Mouse (Mus musculus) midbrain, embryonic 14.5 days (tissue): ENCODE data around the gene Rrm2. TPM values are rescaled to one million over a fixed set of nuclear protein-coding genes. Genes with fewer than 3 reads are reported as not detected.
A peak's percentile ranks its signal among the peaks of the same experiment; 100 is the strongest.

Source experiments
- ATAC-seq: fragments of 200-750 bp; cut with Nextera tagmentation; 2 replicates; pipeline ENCODE4 v1.8.0; 2017; ENCODE audit warnings: moderate number of reproducible peaks, moderate library complexity; ENCODE audit not compliant: low FRiP score, low TSS enrichment
- DNase-seq: peaks from one replicate; pipeline ENCODE4 v3.0.0-alpha.2; 2015
- H3K27ac ChIP-seq: fragments of 300-500 bp; sonication (generic); replicated peaks from 2 replicates; pipeline ENCODE4 v1.5.1; 2014; ENCODE audit warnings: mild to moderate bottlenecking, low read depth, low read length, moderate library complexity
- H3K27me3 ChIP-seq: fragments of 300-500 bp; sonication (generic); 2 replicates; pipeline ENCODE4 v1.6.1; 2014; ENCODE audit warnings: low read length, control low read depth, mixed read lengths; ENCODE audit not compliant: control insufficient read depth, insufficient read depth
- H3K36me3 ChIP-seq: fragments of 300-500 bp; sonication (generic); 2 replicates; pipeline ENCODE4 v1.6.1; 2014; ENCODE audit warnings: low read length, control low read depth; ENCODE audit not compliant: control insufficient read depth, insufficient read depth
- H3K4me1 ChIP-seq: fragments of 300-500 bp; sonication (generic); 2 replicates; pipeline ENCODE4 v1.6.1; 2014; ENCODE audit warnings: mild to moderate bottlenecking, antibody characterized with exemption, low read length, control low read depth; ENCODE audit not compliant: control insufficient read depth, insufficient read depth
- H3K4me2 ChIP-seq: fragments of 300-500 bp; sonication (generic); 2 replicates; pipeline ENCODE4 v1.6.1; 2014; ENCODE audit warnings: mild to moderate bottlenecking, low read length, moderate library complexity
- H3K4me3 ChIP-seq: fragments of 300-500 bp; sonication (generic); replicated peaks from 2 replicates; pipeline ENCODE4 v1.5.1; 2014; ENCODE audit warnings: low read depth, low read length
- H3K9ac ChIP-seq: fragments of 300-500 bp; sonication (generic); replicated peaks from 2 replicates; pipeline ENCODE4 v1.6.1; 2014; ENCODE audit warnings: mild to moderate bottlenecking, low read length, moderate library complexity
- H3K9me3 ChIP-seq: fragments of 300-500 bp; sonication (generic); 2 replicates; pipeline ENCODE4 v1.6.1; 2016; ENCODE audit warnings: low read length, control low read depth, mixed read lengths; ENCODE audit not compliant: control insufficient read depth
- WGBS: fragments of 180-500 bp; shearing (Covaris S2); extraction: QIAGEN DNeasy Blood & Tissue Kit; methylation state at CpG from one replicate; pipeline ENCODE4 v1.1.7; 2014; 5-methylcytosine and 5-hydroxymethylcytosine counted together
- polyA plus RNA-seq: library from polyadenylated mRNA; unstranded; fragments of >200 nt; fragmentation: Nextera tagmentation; extraction: Ambion mirVana; gene quantifications from 2 replicates; pipeline ENCODE4 v1.2.1, GENCODE M21; 2014

Gene Rrm2
- polyA plus RNA-seq, 1 experiment from 2014 or later, result 62.6 TPM

DNA sequence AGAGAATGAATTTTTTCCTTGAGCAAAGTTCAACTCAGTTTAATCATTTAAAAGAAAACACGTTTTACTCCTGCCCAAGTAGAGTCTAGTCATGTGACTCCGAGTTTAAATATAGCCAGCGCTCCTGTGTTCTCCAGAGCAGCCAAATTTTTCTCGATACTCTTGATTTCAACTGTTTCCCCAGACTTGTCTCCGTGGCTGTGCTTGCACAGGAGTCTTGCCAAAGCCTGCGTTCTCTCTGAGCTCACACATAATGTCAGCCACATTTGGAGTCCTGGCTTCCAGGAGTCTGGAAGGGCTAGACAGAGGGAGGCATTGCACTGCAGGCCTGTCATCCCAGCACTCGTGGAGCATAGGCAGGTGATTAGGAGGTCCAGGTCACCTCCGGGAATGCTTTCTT is 25.5 kb upstream of the Rrm2 start:
- Histone ChIP-seq H3K4me1 (peaks cover 12% of the 10 kb centered on the region; the same call in 1 of the 2 replicates), H3K36me3 (no peaks in the 10 kb centered on the region), H3K27me3 (peaks cover 23% of the 10 kb centered on the region), H3K9me3 (no peaks in the 10 kb centered on the region), H3K9ac (no peak overlapping the region), H3K4me3 (no peak overlapping the region), H3K4me2 (no peak overlapping the region), H3K27ac (no peak overlapping the region)
- ATAC-seq (no peak), DNase-seq (no peak)
- 55% methylated on average over 8 of the region's 8 CpGs for WGBS

DNA sequence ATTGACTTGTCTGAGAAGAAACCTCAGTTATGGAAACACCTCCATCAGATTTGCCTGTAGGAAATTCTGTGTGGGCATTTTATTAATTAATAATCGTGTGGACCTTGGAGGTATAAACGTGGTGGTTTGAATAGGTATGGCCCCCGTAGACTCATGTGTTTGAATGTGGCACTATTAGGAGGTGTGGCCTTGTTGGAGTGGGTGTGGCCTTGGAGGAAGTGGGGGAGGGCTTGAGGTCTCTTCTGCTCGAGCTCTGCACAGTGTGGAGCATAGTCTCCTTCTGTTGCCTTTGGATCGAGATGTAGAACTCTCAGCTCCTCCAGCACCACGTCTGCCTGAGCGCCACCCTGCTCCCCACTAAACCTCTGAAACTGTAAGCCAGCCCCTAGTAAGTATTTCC is 24.6 kb upstream of the Rrm2 start:
- H3K27me3 ChIP-seq, result peaks cover 23% of the 10 kb centered on the region
- H3K9me3 ChIP-seq, result no peaks in the 10 kb centered on the region
- 68% methylated on average over 7 of the region's 7 CpGs for whole genome bisulfite sequencing
- no peak overlapping the region for H3K27ac ChIP-seq
- no peak overlapping the region for H3K9ac ChIP-seq
- no peaks in the 10 kb centered on the region for H3K36me3 ChIP-seq
- no peak for ATAC-seq
- DNase-seq, result no peak
- no peak overlapping the region for H3K4me3 ChIP-seq
- H3K4me1 ChIP-seq, result peaks cover 12% of the 10 kb centered on the region; the same call in 1 of the 2 replicates
- no peak overlapping the region for H3K4me2 ChIP-seq

DNA sequence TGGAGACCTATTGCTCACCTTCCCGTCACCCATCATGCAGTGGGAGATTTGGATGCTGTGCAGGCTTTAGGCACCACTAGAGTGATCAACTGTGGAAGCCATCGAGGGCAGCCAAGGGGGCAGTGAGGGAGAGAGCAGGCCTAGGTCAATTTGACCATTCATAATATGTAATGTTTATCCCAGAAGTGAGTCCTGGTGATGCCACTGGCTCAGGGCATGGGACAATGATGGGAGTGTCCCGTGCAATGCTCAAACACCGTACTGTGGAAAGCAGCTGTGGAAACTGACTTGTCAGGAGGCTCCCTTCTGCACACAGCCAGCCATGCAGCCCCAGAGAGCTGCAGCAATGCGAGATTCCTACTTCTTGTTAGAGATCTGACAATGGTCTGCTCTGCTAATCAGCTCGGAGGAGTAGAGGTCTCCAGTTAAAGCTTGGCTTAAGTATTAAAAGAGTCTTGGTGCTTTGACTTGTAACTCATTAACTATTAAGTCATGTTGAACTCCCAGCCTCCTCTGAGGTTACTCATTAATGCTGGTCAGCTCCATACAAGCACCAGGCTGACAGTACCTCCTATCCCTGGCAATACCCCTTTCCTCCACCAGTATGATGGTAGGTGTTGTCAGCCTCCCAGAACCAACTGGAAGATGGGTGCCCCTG is 21.9 kb upstream of the Rrm2 start:
- Histone ChIP-seq H3K27me3 (peaks cover 23% of the 10 kb centered on the region), H3K9ac (no peak overlapping the region), H3K27ac (no peak overlapping the region), H3K4me1 (peaks cover 5% of the 10 kb centered on the region; the same call in 1 of the 2 replicates), H3K36me3 (no peaks in the 10 kb centered on the region), H3K9me3 (no peaks in the 10 kb centered on the region), H3K4me3 (no peak overlapping the region), H3K4me2 (no peak overlapping the region)
- no peak for DNase-seq
- WGBS, result 78% methylated on average over 6 of the region's 6 CpGs
- no peak for ATAC-seq

DNA sequence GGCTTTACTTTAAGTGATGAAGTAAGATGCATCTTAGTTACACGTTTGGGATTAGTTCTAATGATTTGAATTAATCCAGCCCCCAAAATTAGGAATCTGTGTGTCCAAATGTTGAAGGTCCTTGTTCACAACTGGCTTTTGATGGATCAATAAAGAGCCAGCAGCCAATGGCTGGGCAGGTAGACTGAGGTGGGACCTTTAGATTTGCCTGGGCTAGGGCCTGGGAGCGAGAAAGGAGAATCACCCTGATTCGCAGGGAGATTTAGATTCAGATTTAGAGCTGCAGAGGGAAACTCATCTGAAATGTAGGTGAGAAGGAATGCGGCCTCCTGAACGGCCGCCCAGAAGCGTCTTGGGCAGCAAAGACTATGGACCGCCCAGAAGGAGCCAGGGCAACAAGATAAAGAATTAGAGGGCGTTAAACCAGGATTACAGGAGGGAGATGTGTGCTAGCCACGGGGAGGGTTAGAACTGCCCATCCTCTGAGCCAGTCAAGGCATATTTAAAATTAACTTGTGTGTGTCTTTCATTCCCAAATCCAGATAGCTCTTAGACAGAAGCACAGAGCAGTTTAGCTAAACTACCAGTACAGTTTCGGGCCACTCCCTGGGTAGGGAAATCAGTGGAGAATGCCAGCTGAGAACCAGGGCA is 21.2 kb upstream of the Rrm2 start:
- ATAC-seq (no peak), DNase-seq (no peak)
- H3K27ac ChIP-seq, result no peak overlapping the region
- no peak overlapping the region for H3K9ac ChIP-seq
- 75% methylated on average over 11 of the region's 11 CpGs for WGBS
- no peak overlapping the region for H3K4me2 ChIP-seq
- no peaks in the 10 kb centered on the region for H3K4me1 ChIP-seq
- H3K4me3 ChIP-seq, result no peak overlapping the region
- H3K27me3 ChIP-seq, result peaks cover 18% of the 10 kb centered on the region
- no peaks in the 10 kb centered on the region for H3K9me3 ChIP-seq
- no peaks in the 10 kb centered on the region for H3K36me3 ChIP-seq

DNA sequence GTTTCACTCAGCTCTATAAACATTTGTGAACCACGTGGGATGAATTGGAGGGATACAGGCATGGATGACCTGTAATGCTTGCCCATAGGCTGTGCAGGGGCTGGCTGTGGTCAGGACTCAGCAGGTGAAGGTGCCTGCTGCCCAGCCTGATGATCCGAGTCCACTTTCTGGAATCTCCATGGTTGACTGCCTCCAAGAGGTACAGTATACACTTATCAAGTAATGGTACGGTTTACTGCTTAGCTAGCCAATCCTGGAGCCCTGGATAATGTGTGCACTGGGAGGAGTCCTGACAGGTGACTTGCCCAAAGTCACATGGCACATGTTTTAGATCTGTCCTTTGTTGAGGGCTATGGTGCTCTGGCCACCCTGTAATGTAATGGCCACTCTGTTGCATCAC is 17.7 kb upstream of the Rrm2 start:
- H3K4me2 ChIP-seq, result no peak overlapping the region
- no peak overlapping the region for H3K27ac ChIP-seq
- ATAC-seq, result no peak
- H3K9me3 ChIP-seq, result no peaks in the 10 kb centered on the region
- 88% methylated on average over 3 of the region's 3 CpGs for WGBS
- no peak overlapping the region for H3K4me3 ChIP-seq
- no peaks in the 10 kb centered on the region for H3K27me3 ChIP-seq
- DNase-seq, result no peak
- no peaks in the 10 kb centered on the region for H3K4me1 ChIP-seq
- no peaks in the 10 kb centered on the region for H3K36me3 ChIP-seq
- no peak overlapping the region for H3K9ac ChIP-seq

DNA sequence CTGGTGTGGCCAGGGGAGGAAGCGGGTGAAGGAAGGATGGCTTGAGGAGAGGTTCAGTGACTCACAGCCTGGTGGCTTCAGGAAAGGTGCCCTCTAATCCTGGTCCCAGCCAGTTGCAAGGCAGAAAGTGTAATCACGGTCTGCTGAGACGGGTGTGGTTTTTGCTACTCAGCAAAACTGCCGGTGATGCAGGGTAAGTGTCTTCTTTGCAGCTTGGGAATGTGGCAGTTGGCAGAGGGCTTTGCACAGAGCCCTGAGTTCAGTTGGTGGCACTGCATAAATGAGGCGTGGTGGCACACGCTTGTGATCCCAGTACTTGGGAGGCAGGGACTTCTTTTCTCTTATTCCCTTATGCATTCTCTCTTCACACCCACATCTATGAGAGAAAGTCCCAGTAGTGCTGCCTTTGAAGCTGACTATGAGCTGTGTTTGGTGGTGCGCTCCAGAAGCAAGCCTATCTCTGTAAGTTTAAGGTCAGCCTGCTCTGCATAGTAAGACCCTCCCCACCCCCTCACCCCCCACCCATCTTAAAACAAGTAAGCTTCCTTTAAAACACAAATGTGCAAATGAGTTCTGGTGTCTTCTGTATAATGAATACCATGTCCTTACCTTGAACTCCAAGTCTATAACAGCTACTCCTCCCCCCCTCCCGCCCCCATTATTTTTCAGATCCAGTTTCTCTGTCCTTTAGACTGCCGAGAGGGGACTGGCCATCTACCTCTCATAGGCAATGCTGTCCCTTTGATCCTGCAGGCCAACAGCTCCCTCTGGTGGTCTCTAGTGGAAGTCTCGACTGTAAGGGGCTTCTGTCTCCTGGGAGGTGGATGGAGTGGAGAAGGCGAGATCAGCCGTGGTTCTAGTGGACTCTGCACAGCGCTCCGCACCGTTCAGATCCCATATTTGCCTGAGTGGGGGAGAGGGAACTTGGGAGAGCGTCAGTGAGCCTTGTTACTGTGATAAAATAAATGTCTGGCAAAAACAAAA is 11.2 kb upstream of the Rrm2 start:
- H3K4me3 ChIP-seq, result no peak overlapping the region

DNA sequence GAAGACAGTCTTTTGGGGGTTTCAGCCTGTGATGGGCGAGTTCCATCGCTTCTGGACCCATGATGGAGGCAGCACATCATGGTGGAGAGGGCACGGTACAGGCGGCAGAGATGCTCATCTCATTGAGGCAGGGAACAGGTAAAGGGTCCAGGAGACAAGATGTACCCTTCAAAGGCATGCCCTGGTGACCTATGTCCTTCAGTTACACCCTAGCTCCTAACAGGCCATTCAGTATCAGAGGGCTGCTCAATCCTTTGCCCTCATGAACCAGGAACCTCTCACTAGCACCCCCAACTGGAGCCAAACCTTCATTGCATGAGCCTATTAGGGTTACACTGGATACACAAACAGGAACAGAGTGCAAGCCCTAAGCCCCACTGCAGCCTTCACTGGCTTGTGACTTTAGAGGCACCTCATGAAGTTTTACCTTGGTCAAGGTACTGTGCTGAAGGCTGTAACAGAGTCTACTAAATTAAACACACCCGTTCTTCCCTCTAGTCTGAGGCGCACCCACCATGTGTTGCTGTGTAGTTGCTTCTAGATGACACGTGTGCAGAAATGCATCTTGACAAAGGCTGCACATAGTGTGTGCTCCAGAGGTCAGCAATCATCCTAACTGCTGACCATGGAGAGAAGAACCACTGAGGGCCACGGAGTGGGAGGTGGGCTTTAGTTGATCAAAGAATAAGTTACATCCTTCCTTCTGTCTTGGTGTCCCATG is 10.4 kb upstream of the Rrm2 start:
- Histone ChIP-seq H3K4me3 (no peak overlapping the region), H3K27ac (no peak overlapping the region), H3K9me3 (no peaks in the 10 kb centered on the region), H3K27me3 (no peaks in the 10 kb centered on the region), H3K36me3 (no peaks in the 10 kb centered on the region), H3K9ac (no peak overlapping the region), H3K4me2 (peak overlapping the region; percentile 17; the same call in 1 of the 2 replicates), H3K4me1 (no peaks in the 10 kb centered on the region)
- peak; percentile 17; the same call in 1 of the 2 replicates for ATAC-seq
- no peak for DNase-seq
- 68% methylated on average over 8 of the region's 8 CpGs for WGBS

More for the DNA sequence above, 11.2 kb upstream of the Rrm2 start:
- DNase-seq (peak; percentile 92), ATAC-seq (peak; percentile 78)
- Histone ChIP-seq H3K27ac (no peak overlapping the region), H3K27me3 (no peaks in the 10 kb centered on the region), H3K36me3 (no peaks in the 10 kb centered on the region), H3K9ac (no peak overlapping the region), H3K4me1 (no peaks in the 10 kb centered on the region), H3K4me2 (peak overlapping the region; percentile 17; the same call in 1 of the 2 replicates), H3K9me3 (no peaks in the 10 kb centered on the region)
- 47% methylated on average over 16 of the region's 16 CpGs for WGBS

DNA sequence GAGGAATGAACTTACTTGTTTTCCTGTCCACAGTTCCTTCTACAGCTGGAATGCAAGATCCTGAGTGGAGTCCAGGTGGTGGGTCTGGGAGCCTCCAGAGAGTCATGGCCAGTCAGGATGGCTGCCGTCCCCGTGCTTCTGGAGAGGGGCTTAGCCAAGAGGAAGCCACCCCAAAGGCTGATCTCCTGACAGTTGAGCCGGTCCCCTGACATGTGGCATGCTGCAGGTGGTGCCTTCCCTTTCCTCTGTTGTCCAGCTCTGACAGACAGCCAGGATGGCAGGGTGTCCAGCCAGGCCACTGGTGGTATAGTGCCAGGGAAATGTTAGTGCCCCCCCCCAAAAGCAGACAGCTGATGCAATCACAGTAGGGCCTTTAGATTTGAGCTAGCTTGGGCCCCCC is 9.5 kb upstream of the Rrm2 start:
- no peak for DNase-seq
- Histone ChIP-seq H3K9ac (no peak overlapping the region), H3K4me1 (no peaks in the 10 kb centered on the region), H3K4me3 (no peak overlapping the region), H3K27me3 (no peaks in the 10 kb centered on the region), H3K9me3 (no peaks in the 10 kb centered on the region), H3K4me2 (no peak overlapping the region), H3K36me3 (no peaks in the 10 kb centered on the region), H3K27ac (no peak overlapping the region)
- 80% methylated on average over 3 of the region's 3 CpGs for WGBS
- ATAC-seq, result no peak
